Mouse (Mus musculus) CH12.LX (cell line): ENCODE data around the gene Arl2. TPM values are rescaled to one million over a fixed set of nuclear protein-coding genes. Genes with fewer than 3 reads are reported as not detected.
A peak's percentile ranks its signal among the peaks of the same experiment; 100 is the strongest.

Source experiments
- DNase-seq: peaks from one replicate; pipeline ENCODE4 v3.0.0-alpha.2; 2013; ENCODE audit errors: extremely low read depth
- H3K27ac ChIP-seq: 2 replicates; pipeline ENCODE4 v1.5.1; 2012; ENCODE audit warnings: low read depth, mild to moderate bottlenecking, control low read depth, moderate library complexity; ENCODE audit not compliant: insufficient read depth
- H3K27me3 ChIP-seq: replicated peaks from 2 replicates; pipeline ENCODE3; 2012; ENCODE audit warnings: inconsistent platforms
- H3K36me3 ChIP-seq, 2 experiments: replicated peaks in 1 of 2; 2 replicates each; pipeline versions ENCODE3 to v1.6.1; 2012; ENCODE audit warnings: inconsistent platforms in 1 of 2, low read length in 1 of 2, mild to moderate bottlenecking in 1 of 2, mixed read lengths in 1 of 2, moderate library complexity in 1 of 2; ENCODE audit not compliant: control insufficient read depth in 1 of 2, insufficient read depth in 1 of 2
- H3K4me1 ChIP-seq, 2 experiments: 2 replicates each; pipeline ENCODE4 v1.6.1; 2012; ENCODE audit warnings: inconsistent platforms in 1 of 2, moderate library complexity in 1 of 2; ENCODE audit not compliant: insufficient read depth in 2 of 2, control insufficient read depth in 1 of 2
- H3K4me2 ChIP-seq: 2 replicates; pipeline ENCODE4 v1.6.1; 2012; ENCODE audit warnings: low read depth, mild to moderate bottlenecking, control low read depth; ENCODE audit not compliant: poor library complexity, insufficient read depth, severe bottlenecking
- H3K4me3 ChIP-seq, 3 experiments: fragments of 150-350 bp in 1 of 3; sonication (generic) in 1 of 3; replicated peaks in 1 of 3; 2 replicates each; pipeline versions ENCODE3 to v1.5.1; 2011 to 2012; ENCODE audit warnings: low read depth in 2 of 3, low read length in 2 of 3, mild to moderate bottlenecking in 2 of 3, moderate library complexity in 2 of 3, control low read depth in 1 of 3, improper control_type of control experiment in 1 of 3, inconsistent platforms in 1 of 3, mixed read lengths in 1 of 3; ENCODE audit not compliant: poor library complexity in 1 of 3
- H3K79me2 ChIP-seq: replicated peaks from 2 replicates; pipeline ENCODE4 v1.6.1; 2012; ENCODE audit warnings: mild to moderate bottlenecking, moderate library complexity; ENCODE audit not compliant: control insufficient read depth, poor library complexity, insufficient read depth, severe bottlenecking; ENCODE audit errors: extremely low read depth
- H3K9ac ChIP-seq: 2 replicates; pipeline ENCODE4 v1.6.1; 2012; ENCODE audit warnings: low read depth, mild to moderate bottlenecking, control low read depth, moderate library complexity; ENCODE audit not compliant: insufficient read depth
- H3K9me3 ChIP-seq: replicated peaks from 2 replicates; pipeline ENCODE3; 2012; ENCODE audit warnings: low read length, inconsistent platforms, mixed read lengths
- BHLHE40 ChIP-seq: IDR thresholded peaks from 2 replicates; pipeline ENCODE4 v1.6.1; 2011; ENCODE audit warnings: mild to moderate bottlenecking, low read depth, low read length, improper control_type of control experiment
- CHD1 ChIP-seq: IDR thresholded peaks from 2 replicates; pipeline ENCODE4 v1.6.1; 2012; ENCODE audit warnings: low read depth, low read length, improper control_type of control experiment, inconsistent platforms
- CTCF ChIP-seq, 2 experiments: IDR thresholded peaks in 1 of 2; conservative IDR thresholded peaks in 1 of 2; 2 replicates each; pipeline ENCODE4 v1.5.1; 2011 to 2012; ENCODE audit warnings: low read depth in 2 of 2, low read length in 2 of 2, improper control_type of control experiment in 1 of 2, inconsistent platforms in 1 of 2, mild to moderate bottlenecking in 1 of 2, moderate library complexity in 1 of 2
- E2F4 ChIP-seq: IDR thresholded peaks from 2 replicates; pipeline ENCODE4 v1.6.1; 2011; ENCODE audit warnings: low read depth, low read length, improper control_type of control experiment; ENCODE audit not compliant: insufficient replicate concordance
- EP300 ChIP-seq: IDR thresholded peaks from 2 replicates; pipeline ENCODE4 v1.6.1; 2011; ENCODE audit warnings: low read length, improper control_type of control experiment
- ETS1 ChIP-seq: conservative IDR thresholded peaks from 2 replicates; pipeline ENCODE4 v1.6.1; 2012; ENCODE audit warnings: low read depth, mild to moderate bottlenecking, inconsistent platforms, low read length, improper control_type of control experiment, moderate library complexity
- JUN ChIP-seq: IDR thresholded peaks from 2 replicates; pipeline ENCODE4 v1.6.1; 2011; ENCODE audit warnings: low read depth, mild to moderate bottlenecking, low read length, improper control_type of control experiment, moderate library complexity; ENCODE audit not compliant: insufficient read depth
- MAZ ChIP-seq: IDR thresholded peaks from 2 replicates; pipeline ENCODE4 v1.6.1; 2012; ENCODE audit warnings: low read depth, mild to moderate bottlenecking, inconsistent platforms, low read length, improper control_type of control experiment, moderate library complexity
- MXI1 ChIP-seq: IDR thresholded peaks from 2 replicates; pipeline ENCODE4 v1.6.1; 2011; ENCODE audit warnings: mild to moderate bottlenecking, low read depth, low read length, improper control_type of control experiment
- MYC ChIP-seq: IDR thresholded peaks from 2 replicates; pipeline ENCODE4 v1.6.1; 2011; ENCODE audit warnings: low read depth, mild to moderate bottlenecking, improper control_type of control experiment, low read length
- NELFE ChIP-seq: IDR thresholded peaks from 2 replicates; pipeline ENCODE4 v1.6.1; 2011; ENCODE audit warnings: low read depth, low read length, improper control_type of control experiment
- POLR2AphosphoS2 ChIP-seq: IDR thresholded peaks from 2 replicates; pipeline ENCODE4 v1.6.1; 2011; ENCODE audit warnings: low read depth, low read length, improper control_type of control experiment
- USF1 ChIP-seq: IDR thresholded peaks from 2 replicates; pipeline ENCODE4 v1.6.1; 2014; ENCODE audit warnings: low read depth, mild to moderate bottlenecking, inconsistent platforms, low read length, improper control_type of control experiment
- ZC3H11A ChIP-seq: IDR thresholded peaks from 2 replicates; pipeline ENCODE4 v1.6.1; 2012; ENCODE audit warnings: low read depth, mild to moderate bottlenecking, inconsistent platforms, low read length, improper control_type of control experiment
- ZKSCAN1 ChIP-seq: IDR thresholded peaks from 2 replicates; pipeline ENCODE4 v1.6.1; 2012; ENCODE audit warnings: low read depth, inconsistent platforms, low read length, improper control_type of control experiment, borderline replicate concordance
- dilution Hi-C: fragments of 300-500 bp; cut with MboI; formaldehyde crosslinking; loops from 2 replicates; pipeline ENCODE4 v1.14.3; 2020; ENCODE audit warnings: low sequenced_read_pairs; ENCODE audit not compliant: extremely low pct_unique_long_range_greater_than_20kb, extremely low pct_ligation_motif_present
- in situ Hi-C: fragments of 300-500 bp; cut with MboI; formaldehyde crosslinking; loops from 3 replicates; pipeline ENCODE4 v1.14.3; 2019; ENCODE audit warnings: low sequenced_read_pairs, low pct_ligation_motif_present, low pct_unique_long_range_greater_than_20kb, mixed read lengths
- polyA plus RNA-seq: library from polyadenylated mRNA; unstranded; fragments of >175 nt; gene quantifications from 2 replicates; pipeline ENCODE4 v1.2.1, GENCODE M21; 2012; ENCODE audit warnings: low read depth; ENCODE audit not compliant: insufficient read length
- total RNA-seq, 2 experiments: library from RNA; depleted of rRNA; stranded (reverse); fragments of 300-350 nt in 1 of 2; fragments of >200 nt in 1 of 2; gene quantifications; 2 replicates each; pipeline ENCODE4 v1.2.3; 2012 to 2014

Gene Arl2
- total and polyA plus RNA-seq, 3 experiments: 27.9 to 48.4 (median 36.9) TPM

- H3K4me2 ChIP-seq: peak overlapping the region; percentile 22; the same call in 1 of the 2 replicates
- peak overlapping the region; percentile 80 for H3K27ac ChIP-seq
- peak overlapping the region; percentile 61 to 87 (median 79) for H3K4me3 ChIP-seq
- in situ Hi-C loops (no loop called here), dilution Hi-C loops (no loop called here)
- peaks cover 4% of the 10 kb centered on the region for H3K27me3 ChIP-seq
- H3K9me3 ChIP-seq: peaks cover 2% of the 10 kb centered on the region
- TF ChIP-seq POLR2AphosphoS2: no peak
- TF ChIP-seq MXI1: peak; percentile 44; the same call in 1 of the 2 replicates
- 0 out of 2 replicates have a peak, but pooled peaks have one; percentile 19 for TF ChIP-seq EP300
- TF ChIP-seq ETS1: no peak
- TF ChIP-seq ZC3H11A: no peak
- TF ChIP-seq, all 38 proteins: peak for 2
- Histone ChIP-seq H3K79me2 (no peaks in the 10 kb centered on the region), H3K36me3 (peaks cover 4 to 27% of the 10 kb centered on the region in 2 experiments), H3K4me1 (peaks cover 8% of the 10 kb centered on the region in 2 experiments), H3K9ac (peak overlapping the region; percentile 70)
- DNase-seq: peak; percentile 36
These were observed 1.0 kb downstream of the Arl2 start for GRCm38 (mm10) chr19:6140374-6140677.

- H3K27ac ChIP-seq: no peak overlapping the region
- H3K9ac ChIP-seq: no peak overlapping the region
- no peak for DNase-seq
- TF ChIP-seq ZC3H11A: no peak
- TF ChIP-seq CTCF (conservative IDR thresholded peaks at IDR 0.05 in 1 of 2, IDR thresholded peaks at IDR 0.05 in 1 of 2; ENCODE audit: low read depth in 2 of 2, low read length in 2 of 2): no peak
- no peak for TF ChIP-seq JUN
- TF ChIP-seq NELFE: no peak
- no peak for TF ChIP-seq E2F4
- TF ChIP-seq USF1: no peak
- TF ChIP-seq MXI1: no peak
- no peak for TF ChIP-seq CHD1
- TF ChIP-seq MYC: no peak
- no peak for TF ChIP-seq BHLHE40
- TF ChIP-seq ZKSCAN1: no peak
- no peak for TF ChIP-seq MAZ
- H3K4me2 ChIP-seq: no peak overlapping the region
- peaks cover 5 to 8% of the 10 kb centered on the region in 2 experiments for H3K4me1 ChIP-seq
- peaks cover 4% of the 10 kb centered on the region for H3K27me3 ChIP-seq
- H3K36me3 ChIP-seq: peaks cover 4 to 34% of the 10 kb centered on the region in 2 experiments
- no peaks in the 10 kb centered on the region for H3K79me2 ChIP-seq
- H3K9me3 ChIP-seq: peaks cover 2% of the 10 kb centered on the region
- dilution Hi-C loops: no loop called here
- no peak overlapping the region for H3K4me3 ChIP-seq
- in situ Hi-C loops: no loop called here
These were observed 1.6 kb downstream of the Arl2 start for GRCm38 (mm10) chr19:6139701-6140100.
